Mouse (Mus musculus) E14TG2a.4 (cell line): Measurements from ENCODE around the gene Tmbim6.

Experiments
- CTCF ChIP-seq: conservative IDR thresholded peaks from 2 replicates; pipeline ENCODE4 v1.5.1; 2014; ENCODE audit warnings: low read length
- NANOG ChIP-seq: IDR thresholded peaks from 2 replicates; pipeline ENCODE4 v1.6.1; 2014; ENCODE audit warnings: borderline replicate concordance, low read length, mixed read lengths
- POU5F1 ChIP-seq: IDR thresholded peaks from 2 replicates; pipeline ENCODE4 v1.6.1; 2014; ENCODE audit warnings: low read length, borderline replicate concordance

- no peak for TF ChIP-seq CTCF
- TF ChIP-seq NANOG, result no peak
- TF ChIP-seq POU5F1, result no peak
Measured at GRCm38 (mm10) chr15:99431504-99431903, 38.8 kb downstream of the Tmbim6 start.
